Mouse (Mus musculus) erythroblast, adult 5-6 weeks (primary cell): ENCODE results near the gene Per1. TPM values are rescaled to one million over a fixed set of nuclear protein-coding genes. Genes with fewer than 3 reads are reported as not detected.
A peak's percentile ranks its signal among the peaks of the same experiment; 100 is the strongest.

Experiments
- ATAC-seq: replicated peaks from 2 replicates; pipeline ENCODE4 v1.8.0; 2016; ENCODE audit warnings: moderate number of reproducible peaks, mild to moderate bottlenecking, moderate TSS enrichment, inconsistent platforms; ENCODE audit not compliant: poor library complexity, low FRiP score, severe bottlenecking
- total RNA-seq, 2 experiments: library from RNA; stranded (forward) in 1 of 2; stranded (reverse) in 1 of 2; fragments of 150-400 nt in 1 of 2; fragments of 200-764, 138-1000 nt in 1 of 2; gene quantifications; 2 replicates each; pipeline versions ENCODE4 v1.2.3 to v1.2.4; 2015 to 2017; ENCODE audit warnings: low replicate concordance in 2 of 2

The Per1 gene
- total RNA-seq, 2 experiments from 2014 or later, result 1.9 to 2.3 TPM

GRCm38 (mm10) chr11:69096987-69097900 is 2.2 kb downstream of the Per1 start:
- ATAC-seq, result peak; percentile 62

GRCm38 (mm10) chr11:69098039-69098761 is 3.2 kb downstream of the Per1 start:
- no peak for ATAC-seq

- ATAC-seq, result peak; percentile 60
Measured at GRCm38 (mm10) chr11:69098762-69099091, 3.7 kb downstream of the Per1 start.

GRCm38 (mm10) chr11:69099177-69099914 is 4.3 kb downstream of the Per1 start:
- no peak for ATAC-seq

- peak; percentile 29 for ATAC-seq
Measured at GRCm38 (mm10) chr11:69099915-69100345, 4.9 kb downstream of the Per1 start.

- ATAC-seq, result no peak
Measured at GRCm38 (mm10) chr11:69100639-69101360, 5.8 kb downstream of the Per1 start.

GRCm38 (mm10) chr11:69101604-69102402 is 6.8 kb downstream of the Per1 start:
- ATAC-seq, result no peak

GRCm38 (mm10) chr11:69102403-69102725 is 7.3 kb downstream of the Per1 start:
- no peak for ATAC-seq

GRCm38 (mm10) chr11:69103121-69103520 is 8.1 kb downstream of the Per1 start:
- ATAC-seq, result no peak

GRCm38 (mm10) chr11:69103531-69104435 is 8.8 kb downstream of the Per1 start:
- ATAC-seq, result no peak

- ATAC-seq, result no peak
Measured at GRCm38 (mm10) chr11:69104487-69104886, 9.5 kb downstream of the Per1 start.

- ATAC-seq, result no peak
Measured at GRCm38 (mm10) chr11:69105227-69105626, 10.2 kb downstream of the Per1 start.

GRCm38 (mm10) chr11:69105796-69106195 is 10.8 kb downstream of the Per1 start:
- ATAC-seq, result no peak

- no peak for ATAC-seq
Measured at GRCm38 (mm10) chr11:69106299-69106698, 11.3 kb downstream of the Per1 start.

GRCm38 (mm10) chr11:69106842-69107241 is 11.8 kb downstream of the Per1 start:
- no peak for ATAC-seq

- ATAC-seq, result no peak
Measured at GRCm38 (mm10) chr11:69107676-69108075, 12.7 kb downstream of the Per1 start.

GRCm38 (mm10) chr11:69108223-69108622 is 13.2 kb downstream of the Per1 start:
- no peak for ATAC-seq
